Mouse (Mus musculus) small intestine, adult 2 months (tissue): Measurements from ENCODE around the gene Gm28035. TPM values are rescaled to one million over a fixed set of nuclear protein-coding genes. Genes with fewer than 3 reads are reported as not detected.
A peak's percentile ranks its signal among the peaks of the same experiment; 100 is the strongest.

Experiments
- H3K27ac ChIP-seq: fragments of 200-500 bp; 2 replicates; pipeline ENCODE4 v1.5.1; 2012; ENCODE audit warnings: low read depth, low read length, control low read depth, inconsistent platforms; ENCODE audit not compliant: insufficient read depth
- H3K27me3 ChIP-seq: fragments of 200-500 bp; 2 replicates; pipeline ENCODE4 v1.6.1; 2012; ENCODE audit warnings: mild to moderate bottlenecking, moderate library complexity, low read length, inconsistent platforms; ENCODE audit not compliant: control insufficient read depth, insufficient read depth
- H3K36me3 ChIP-seq: fragments of 200-500 bp; 2 replicates; pipeline ENCODE4 v1.6.1; 2012; ENCODE audit warnings: mild to moderate bottlenecking, low read length, control low read depth, inconsistent platforms; ENCODE audit not compliant: control insufficient read depth, insufficient read depth
- H3K4me1 ChIP-seq: fragments of 200-500 bp; 2 replicates; pipeline ENCODE4 v1.6.1; 2012; ENCODE audit warnings: low read length, inconsistent platforms, mixed read lengths; ENCODE audit not compliant: control insufficient read depth, insufficient read depth, insufficient read length
- H3K4me3 ChIP-seq: fragments of 200-500 bp; 2 replicates; pipeline ENCODE4 v1.5.1; 2012; ENCODE audit warnings: low read depth, mild to moderate bottlenecking, control low read depth, inconsistent platforms, low read length, moderate library complexity
- CTCF ChIP-seq: fragments of 200-500 bp; IDR thresholded peaks from 2 replicates; pipeline ENCODE4 v1.5.1; 2012; ENCODE audit warnings: low read depth, mild to moderate bottlenecking, control low read depth, inconsistent platforms, low read length, moderate library complexity, mixed read lengths; ENCODE audit not compliant: insufficient replicate concordance, insufficient read length; ENCODE audit errors: extremely low read depth
- POLR2A ChIP-seq: fragments of 200-500 bp; IDR thresholded peaks from 2 replicates; pipeline ENCODE4 v1.6.1; 2012; ENCODE audit warnings: low read depth, mild to moderate bottlenecking, control low read depth, inconsistent platforms, low read length, moderate library complexity
- WGBS: fragments of 180-500 bp; shearing (Covaris S2); methylation state at CpG from one replicate; pipeline ENCODE4 v1.1.7; 2018; 5-methylcytosine and 5-hydroxymethylcytosine counted together
- polyA plus RNA-seq: library from polyadenylated mRNA; depleted of rRNA; stranded (reverse); fragments of >200 nt; gene quantifications from 2 replicates; pipeline ENCODE4 v1.2.3, GENCODE M21; 2012

Gm28035 gene
- polyA plus RNA-seq, 1 experiment, result 6.1 TPM

- Histone ChIP-seq H3K4me3 (no peak overlapping the region), H3K36me3 (peaks cover 44% of the 10 kb centered on the region), H3K27ac (no peak overlapping the region), H3K27me3 (no peaks in the 10 kb centered on the region), H3K4me1 (peaks cover 21% of the 10 kb centered on the region)
- 93% methylated on average over 30 of the region's 30 CpGs for WGBS
- TF ChIP-seq CTCF (no peak), POLR2A (no peak)
Measured at GRCm38 (mm10) chr2:30256616-30257350, 16.4 kb downstream of the Gm28035 start.

DNA sequence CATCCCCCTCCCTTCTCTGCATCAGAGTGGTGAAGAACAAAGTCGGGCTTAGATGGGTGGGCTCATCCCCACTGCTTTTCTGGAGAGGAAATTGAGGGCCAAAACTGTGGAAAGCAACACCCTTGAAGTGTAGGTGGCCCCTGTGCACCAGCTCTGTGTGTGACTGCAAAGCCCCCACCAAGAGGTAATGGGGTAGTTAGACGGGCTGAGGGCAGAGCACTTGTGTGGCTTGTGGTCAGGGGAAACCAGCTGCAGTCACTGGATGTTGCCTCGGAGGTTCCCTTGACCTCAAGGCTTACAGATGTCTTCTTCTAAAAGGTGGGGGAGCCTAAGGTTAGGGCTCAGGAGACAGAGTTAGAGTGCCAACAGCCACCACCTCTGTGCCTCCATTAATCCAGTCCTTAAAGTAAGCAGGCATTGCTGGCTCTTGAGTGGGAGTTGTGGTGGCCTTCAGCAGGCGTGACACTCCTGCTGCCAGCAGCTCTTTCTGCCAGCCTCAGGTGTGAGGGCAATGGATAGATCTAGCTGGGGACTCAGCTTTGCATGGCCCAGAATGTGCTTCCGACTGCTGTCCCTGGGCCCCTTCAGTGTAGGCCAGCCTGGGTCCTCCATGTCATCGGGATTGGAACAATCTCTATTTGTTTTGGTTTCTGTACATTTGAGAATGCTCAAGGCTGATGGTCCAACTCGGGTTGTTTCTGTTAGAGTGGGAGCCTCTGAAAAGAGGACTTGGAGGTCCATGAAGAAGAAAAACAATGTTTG is 17.5 kb downstream of the Gm28035 start:
- H3K36me3 ChIP-seq, result peaks cover 53% of the 10 kb centered on the region

DNA sequence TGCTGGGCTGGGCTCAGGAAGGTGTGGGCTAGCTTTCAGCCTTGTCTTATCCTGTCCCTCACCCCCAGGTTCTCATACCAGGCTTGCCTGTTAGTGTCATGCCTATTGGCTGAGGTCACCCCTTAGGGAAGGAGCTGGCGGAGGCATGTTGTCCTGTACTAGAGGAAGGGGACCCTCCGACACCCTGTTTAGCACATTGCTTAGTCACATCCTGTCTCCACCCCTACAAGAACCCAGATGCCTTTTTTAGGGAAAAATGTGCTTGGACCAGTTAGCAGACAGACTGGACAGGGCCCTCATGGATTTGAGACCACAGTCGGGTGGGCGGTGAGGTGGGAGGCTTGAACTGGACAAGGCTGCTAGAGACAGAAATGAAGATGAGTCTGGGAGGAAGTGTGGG is 18.2 kb downstream of the Gm28035 start:
- 75% methylated on average over 4 of the region's 4 CpGs for WGBS
- peak overlapping the region; percentile 80 for H3K27ac ChIP-seq
- peaks cover 12% of the 10 kb centered on the region for H3K4me1 ChIP-seq
- TF ChIP-seq CTCF (no peak), POLR2A (no peak)
- H3K27me3 ChIP-seq, result no peaks in the 10 kb centered on the region
- no peak overlapping the region for H3K4me3 ChIP-seq
- H3K36me3 ChIP-seq, result peaks cover 60% of the 10 kb centered on the region

More for the DNA sequence above, 17.5 kb downstream of the Gm28035 start:
- 74% methylated on average over 7 of the region's 7 CpGs for WGBS
- H3K27me3 ChIP-seq, result no peaks in the 10 kb centered on the region
- H3K4me3 ChIP-seq, result no peak overlapping the region
- TF ChIP-seq POLR2A (no peak), CTCF (no peak)
- H3K27ac ChIP-seq, result peak overlapping the region; percentile 80
- H3K4me1 ChIP-seq, result peaks cover 12% of the 10 kb centered on the region

DNA sequence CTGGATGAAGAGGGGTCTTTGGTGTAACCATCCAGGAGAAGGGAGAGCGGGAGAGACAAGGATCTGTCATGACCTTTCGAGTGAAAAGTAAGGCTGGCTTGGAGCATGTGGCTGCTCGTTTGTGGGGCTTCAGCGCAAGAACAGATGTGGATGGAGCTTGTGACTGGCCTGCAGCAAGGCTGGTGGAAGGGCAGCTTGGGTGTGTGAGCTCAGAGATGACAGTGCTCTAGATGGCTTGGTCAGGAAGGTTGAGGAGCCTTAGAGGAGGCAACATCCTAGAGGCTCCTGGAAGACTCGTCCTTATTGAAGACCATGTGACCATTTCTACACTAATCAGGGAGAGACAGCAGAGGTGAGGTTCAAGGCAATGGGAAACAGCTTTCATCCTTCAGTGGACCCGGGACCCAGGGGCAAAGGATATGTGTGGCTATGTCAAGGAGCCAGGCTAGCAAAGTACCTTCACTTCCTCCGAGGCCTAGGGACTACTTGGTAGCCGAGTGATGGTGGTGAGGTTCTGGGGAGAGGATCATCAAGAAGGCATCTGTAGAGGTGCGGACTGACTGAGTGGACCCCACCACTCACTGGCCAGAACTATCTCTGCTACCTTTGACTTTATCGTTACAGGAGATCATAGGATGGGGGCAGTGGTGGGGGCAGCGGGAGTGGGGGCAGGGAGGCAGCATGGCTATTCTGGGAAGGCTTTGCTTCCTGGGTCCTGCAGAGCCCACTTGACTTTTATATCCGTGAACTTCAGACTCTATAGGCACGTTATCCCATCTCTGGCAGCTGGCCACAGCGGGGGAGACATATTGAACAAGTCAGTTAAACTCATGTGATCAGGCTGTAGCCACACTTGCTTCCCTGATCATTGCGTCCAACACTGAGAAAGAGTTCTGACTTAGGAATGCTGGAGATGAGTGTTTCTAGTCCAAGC is 19.0 kb downstream of the Gm28035 start:
- Histone ChIP-seq H3K27ac (peak overlapping the region; percentile 80), H3K4me1 (peaks cover 12% of the 10 kb centered on the region), H3K4me3 (no peak overlapping the region), H3K27me3 (no peaks in the 10 kb centered on the region), H3K36me3 (peaks cover 66% of the 10 kb centered on the region)
- TF ChIP-seq POLR2A, result no peak
- TF ChIP-seq CTCF, result no peak
- WGBS, result 73% methylated on average over 15 of the region's 15 CpGs

DNA sequence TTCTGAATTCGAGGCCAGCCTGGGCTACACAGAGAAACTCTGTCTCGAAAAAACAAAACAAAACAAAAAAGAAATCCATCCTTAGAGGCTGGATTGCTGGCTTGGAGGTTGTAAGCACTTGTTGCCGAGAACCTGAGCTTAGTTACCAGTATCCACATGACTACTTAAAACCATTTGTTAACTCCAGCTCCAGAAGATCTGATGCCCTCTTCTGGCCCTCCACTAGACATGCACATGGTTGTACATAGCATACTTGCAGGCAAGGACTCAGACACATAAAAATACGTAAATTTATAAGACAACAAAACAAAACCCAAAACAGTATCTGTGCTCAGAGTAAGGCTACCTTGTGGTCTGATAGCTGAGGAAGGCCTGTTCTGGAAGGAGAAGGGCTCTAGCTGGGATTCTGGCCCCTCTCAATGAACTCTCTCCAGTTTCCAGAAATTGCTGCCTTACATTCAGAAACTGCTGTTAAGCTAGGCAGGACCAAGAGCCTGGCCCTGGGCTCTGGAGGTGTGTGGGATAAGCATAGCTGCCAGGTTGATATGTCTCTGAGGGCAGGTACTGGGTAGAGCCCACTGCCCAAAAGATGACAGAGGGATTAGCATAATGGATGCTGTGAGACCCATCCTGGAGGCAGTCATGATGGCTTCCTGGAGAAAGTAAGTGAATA is 20.8 kb downstream of the Gm28035 start:
- no peak overlapping the region for H3K27ac ChIP-seq
- no peak overlapping the region for H3K4me3 ChIP-seq
- H3K27me3 ChIP-seq, result no peaks in the 10 kb centered on the region
- H3K36me3 ChIP-seq, result peaks cover 54% of the 10 kb centered on the region
- 84% methylated on average over 4 of the region's 4 CpGs for WGBS
- TF ChIP-seq CTCF (no peak), POLR2A (no peak)
- peaks cover 14% of the 10 kb centered on the region for H3K4me1 ChIP-seq

GRCm38 (mm10) chr2:30261921-30262839 is 21.8 kb downstream of the Gm28035 start:
- H3K27ac ChIP-seq, result no peak overlapping the region
- H3K27me3 ChIP-seq, result no peaks in the 10 kb centered on the region
- 90% methylated on average over 18 of the region's 18 CpGs for WGBS
- peaks cover 44% of the 10 kb centered on the region for H3K36me3 ChIP-seq
- no peak overlapping the region for H3K4me3 ChIP-seq
- H3K4me1 ChIP-seq, result peaks cover 14% of the 10 kb centered on the region
- TF ChIP-seq CTCF (no peak), POLR2A (no peak)
